Mouse (Mus musculus) hindbrain, embryonic 10.5 days (tissue): Measurements from ENCODE around the gene Spata19. TPM values are rescaled to one million over a fixed set of nuclear protein-coding genes. Genes with fewer than 3 reads are reported as not detected.

Experiments
- DNase-seq: peaks from one replicate; pipeline ENCODE4 v3.0.0-alpha.2; 2017; ENCODE audit warnings: low spot score
- H3K27ac ChIP-seq: fragments of 300-500 bp; sonication (generic); 2 replicates; pipeline ENCODE4 v1.5.1; 2016; ENCODE audit warnings: mild to moderate bottlenecking, moderate library complexity
- H3K27me3 ChIP-seq: fragments of 300-500 bp; sonication (generic); 2 replicates; pipeline ENCODE4 v1.6.1; 2016; ENCODE audit warnings: mild to moderate bottlenecking; ENCODE audit not compliant: poor library complexity, insufficient read depth, severe bottlenecking
- H3K36me3 ChIP-seq: fragments of 300-500 bp; sonication (generic); 2 replicates; pipeline ENCODE4 v1.6.1; 2016; ENCODE audit warnings: mild to moderate bottlenecking, moderate library complexity
- H3K4me1 ChIP-seq: fragments of 300-500 bp; sonication (generic); replicated peaks from 2 replicates; pipeline ENCODE4 v1.6.1; 2016; ENCODE audit warnings: mild to moderate bottlenecking
- H3K4me3 ChIP-seq: fragments of 300-500 bp; sonication (generic); 2 replicates; pipeline ENCODE4 v1.5.1; 2016; ENCODE audit warnings: mild to moderate bottlenecking, moderate library complexity
- H3K9me3 ChIP-seq: fragments of 300-500 bp; sonication (generic); 2 replicates; pipeline ENCODE4 v1.6.1; 2016; ENCODE audit warnings: mild to moderate bottlenecking, moderate library complexity
- WGBS: fragments of 180-500 bp; shearing (Covaris S2); methylation state at CpG from one replicate; pipeline ENCODE4 v1.1.7; 2016; 5-methylcytosine and 5-hydroxymethylcytosine counted together
- polyA plus RNA-seq: library from polyadenylated mRNA; unstranded; fragments of >200 nt; fragmentation: Nextera tagmentation; extraction: Ambion mirVana; gene quantifications from 2 replicates; pipeline ENCODE4 v1.2.1, GENCODE M21; 2016

Gene Spata19
- not detected in 2 replicates for polyA plus RNA-seq

GRCm38 (mm10) chr9:27396500-27396899 lies at the start of gene Spata19:
Gene Spata19 (plus strand): TSS chr9:27396800.
- Histone ChIP-seq H3K9me3 (no peaks in the 10 kb centered on the region), H3K27me3 (no peaks in the 10 kb centered on the region), H3K4me1 (no peaks in the 10 kb centered on the region), H3K4me3 (no peak within 1 kb of the TSS), H3K36me3 (no peaks in the 10 kb centered on the region), H3K27ac (no peak within 1 kb of the TSS)
- WGBS: 75% methylated on average over 3 of the region's 3 CpGs
- no peak for DNase-seq

- no peak for DNase-seq
- no peaks in the 10 kb centered on the region for H3K4me1 ChIP-seq
- H3K9me3 ChIP-seq: no peaks in the 10 kb centered on the region
- H3K36me3 ChIP-seq: peaks cover 28% of the 10 kb centered on the region
- no peak overlapping the region for H3K4me3 ChIP-seq
- no peak overlapping the region for H3K27ac ChIP-seq
- H3K27me3 ChIP-seq: no peaks in the 10 kb centered on the region
- 89% methylated on average over 7 of the region's 7 CpGs for WGBS
These were observed 43.5 kb upstream of the Spata19 start for GRCm38 (mm10) chr9:27353082-27353481.

- no peak overlapping the region for H3K27ac ChIP-seq
- H3K9me3 ChIP-seq: no peaks in the 10 kb centered on the region
- H3K36me3 ChIP-seq: peaks cover 6% of the 10 kb centered on the region; the same call in 1 of the 2 replicates
- no peaks in the 10 kb centered on the region for H3K27me3 ChIP-seq
- 92% methylated on average over 6 of the region's 6 CpGs for WGBS
- no peaks in the 10 kb centered on the region for H3K4me1 ChIP-seq
- DNase-seq: no peak
- no peak overlapping the region for H3K4me3 ChIP-seq
These were observed 38.7 kb upstream of the Spata19 start for GRCm38 (mm10) chr9:27357893-27358292.

GRCm38 (mm10) chr9:27367231-27367630 lies 29.4 kb upstream of the Spata19 start:
- no peak overlapping the region for H3K27ac ChIP-seq
- H3K4me3 ChIP-seq: no peak overlapping the region
- 62% methylated on average over 2 of the region's 2 CpGs for WGBS
- H3K36me3 ChIP-seq: no peaks in the 10 kb centered on the region
- DNase-seq: no peak
- H3K27me3 ChIP-seq: no peaks in the 10 kb centered on the region
- no peaks in the 10 kb centered on the region for H3K9me3 ChIP-seq
- no peaks in the 10 kb centered on the region for H3K4me1 ChIP-seq

GRCm38 (mm10) chr9:27369108-27369507 lies 27.5 kb upstream of the Spata19 start:
- DNase-seq: no peak
- WGBS: 84% methylated on average over 2 of the region's 2 CpGs

GRCm38 (mm10) chr9:27375746-27376145 lies 20.9 kb upstream of the Spata19 start:
- DNase-seq: no peak
- Histone ChIP-seq H3K27ac (no peak overlapping the region), H3K9me3 (peaks cover 4% of the 10 kb centered on the region), H3K4me3 (no peak overlapping the region), H3K27me3 (no peaks in the 10 kb centered on the region), H3K4me1 (no peaks in the 10 kb centered on the region), H3K36me3 (no peaks in the 10 kb centered on the region)
- 79% methylated on average over 1 of the region's 1 CpGs for WGBS

More at GRCm38 (mm10) chr9:27369108-27369507, 27.5 kb upstream of the Spata19 start:
- H3K9me3 ChIP-seq: no peaks in the 10 kb centered on the region
- H3K27ac ChIP-seq: no peak overlapping the region
- no peaks in the 10 kb centered on the region for H3K4me1 ChIP-seq
- no peaks in the 10 kb centered on the region for H3K36me3 ChIP-seq
- no peak overlapping the region for H3K4me3 ChIP-seq
- no peaks in the 10 kb centered on the region for H3K27me3 ChIP-seq

GRCm38 (mm10) chr9:27386951-27387350 lies 9.6 kb upstream of the Spata19 start:
- Histone ChIP-seq H3K4me1 (no peaks in the 10 kb centered on the region), H3K36me3 (no peaks in the 10 kb centered on the region), H3K9me3 (no peaks in the 10 kb centered on the region), H3K4me3 (no peak overlapping the region), H3K27me3 (no peaks in the 10 kb centered on the region), H3K27ac (no peak overlapping the region)
- no peak for DNase-seq
- WGBS: 93% methylated on average over 3 of the region's 3 CpGs

- no peak overlapping the region for H3K27ac ChIP-seq
- no peaks in the 10 kb centered on the region for H3K4me1 ChIP-seq
- no peak overlapping the region for H3K4me3 ChIP-seq
- no peak for DNase-seq
- H3K27me3 ChIP-seq: no peaks in the 10 kb centered on the region
- 88% methylated on average over 4 of the region's 4 CpGs for WGBS
- H3K36me3 ChIP-seq: no peaks in the 10 kb centered on the region
- H3K9me3 ChIP-seq: no peaks in the 10 kb centered on the region
These were observed 4.6 kb downstream of the Spata19 start for GRCm38 (mm10) chr9:27401169-27401568.

GRCm38 (mm10) chr9:27409733-27410132 lies 13.1 kb downstream of the Spata19 start:
- no peak overlapping the region for H3K27ac ChIP-seq
- DNase-seq: peak; percentile 30

GRCm38 (mm10) chr9:27414058-27414460 lies 17.5 kb downstream of the Spata19 start:
- Histone ChIP-seq H3K27me3 (no peaks in the 10 kb centered on the region), H3K4me3 (peak overlapping the region; percentile 45), H3K36me3 (no peaks in the 10 kb centered on the region), H3K27ac (peak overlapping the region; percentile 80), H3K4me1 (peaks cover 4% of the 10 kb centered on the region; the same call in 1 of the 2 replicates), H3K9me3 (no peaks in the 10 kb centered on the region)
- peak; percentile 85 for DNase-seq
- WGBS: under 1% methylated on average over 11 of the region's 11 CpGs

More at GRCm38 (mm10) chr9:27409733-27410132, 13.1 kb downstream of the Spata19 start:
- no peaks in the 10 kb centered on the region for H3K36me3 ChIP-seq
- H3K4me1 ChIP-seq: peaks cover 4% of the 10 kb centered on the region; the same call in 1 of the 2 replicates
- no peaks in the 10 kb centered on the region; the same call in 1 of the 2 replicates for H3K27me3 ChIP-seq
- H3K9me3 ChIP-seq: no peaks in the 10 kb centered on the region
- H3K4me3 ChIP-seq: no peak overlapping the region

- no peak overlapping the region for H3K4me3 ChIP-seq
- H3K9me3 ChIP-seq: no peaks in the 10 kb centered on the region
- H3K36me3 ChIP-seq: no peaks in the 10 kb centered on the region
- no peak for DNase-seq
- H3K4me1 ChIP-seq: peaks cover 4% of the 10 kb centered on the region; the same call in 1 of the 2 replicates
- H3K27me3 ChIP-seq: no peaks in the 10 kb centered on the region
- H3K27ac ChIP-seq: no peak overlapping the region
- WGBS: 80% methylated on average over 4 of the region's 4 CpGs
These were observed 27.9 kb downstream of the Spata19 start for GRCm38 (mm10) chr9:27424511-27424910.

- no peak for DNase-seq
These were observed 32.0 kb downstream of the Spata19 start for GRCm38 (mm10) chr9:27428552-27428951.

GRCm38 (mm10) chr9:27433301-27433700 lies 36.7 kb downstream of the Spata19 start:
- no peak overlapping the region for H3K4me3 ChIP-seq
- H3K4me1 ChIP-seq: peaks cover 27% of the 10 kb centered on the region
- no peak overlapping the region for H3K27ac ChIP-seq
- 0 out of 2 replicates have a peak, but pooled peaks cover 4% of the 10 kb centered on the region for H3K27me3 ChIP-seq
- no peaks in the 10 kb centered on the region for H3K9me3 ChIP-seq
- DNase-seq: no peak
- no peaks in the 10 kb centered on the region for H3K36me3 ChIP-seq
- 93% methylated on average over 7 of the region's 7 CpGs for WGBS

More at GRCm38 (mm10) chr9:27428552-27428951, 32.0 kb downstream of the Spata19 start:
- no peak overlapping the region for H3K27ac ChIP-seq
- WGBS: 48% methylated on average over 4 of the region's 4 CpGs
- no peak overlapping the region for H3K4me3 ChIP-seq
- H3K4me1 ChIP-seq: peaks cover 4% of the 10 kb centered on the region; the same call in 1 of the 2 replicates
- no peaks in the 10 kb centered on the region for H3K9me3 ChIP-seq
- 0 out of 2 replicates have a peak, but pooled peaks cover 4% of the 10 kb centered on the region for H3K27me3 ChIP-seq
- H3K36me3 ChIP-seq: no peaks in the 10 kb centered on the region

- no peak for DNase-seq
- Histone ChIP-seq H3K27ac (0 out of 2 replicates have a peak overlapping the region, but pooled peaks have one; percentile 75), H3K4me3 (no peak overlapping the region), H3K27me3 (no peaks in the 10 kb centered on the region), H3K4me1 (peaks cover 22% of the 10 kb centered on the region), H3K36me3 (no peaks in the 10 kb centered on the region), H3K9me3 (no peaks in the 10 kb centered on the region)
- 84% methylated on average over 9 of the region's 9 CpGs for WGBS
These were observed 39.3 kb downstream of the Spata19 start for GRCm38 (mm10) chr9:27435936-27436335.
